Mouse (Mus musculus): ENCODE results near the gene Gm10273. TPM values are rescaled to one million over a fixed set of nuclear protein-coding genes. Genes with fewer than 3 reads are reported as not detected.
A peak's percentile ranks its signal among the peaks of the same experiment; 100 is the strongest.
"Not testable (repeated sequence)": the region's sequence is repeated elsewhere in the genome, so short reads cannot be mapped to it uniquely, and the experiment has no call there.

Gm10273 gene
- polyA plus RNA-seq, 1 experiment from 2014 or later, result 3.4 TPM

- Histone ChIP-seq H3K4me1 (ENCODE audit: control insufficient read depth, insufficient read depth, low read length) (no peaks in the 10 kb centered on the region), H3K36me3 (ENCODE audit: control insufficient read depth, insufficient read depth, low read length) (no peaks in the 10 kb centered on the region), H3K27ac (ENCODE audit: low read depth, low read length) (no peak overlapping the region), H3K27me3 (ENCODE audit: control insufficient read depth, insufficient read depth, low read length) (no peaks in the 10 kb centered on the region), H3K9ac (ENCODE audit: low read depth, low read length) (no peak overlapping the region), H3K4me2 (replicated peaks; ENCODE audit: low read depth, low read length) (no peak overlapping the region), H3K9me3 (ENCODE audit: control insufficient read depth, low read length) (no peaks in the 10 kb centered on the region), H3K4me3 (ENCODE audit: low read length) (no peak overlapping the region)
- no peak for ATAC-seq (ENCODE audit: low FRiP score, low TSS enrichment)
- WGBS, result 79% methylated on average over 2 of the region's 2 CpGs
These were observed 15.0 kb upstream of the Gm10273 start for GRCm38 (mm10) chr10:59380411-59380821.

GRCm38 (mm10) chr10:59381563-59381962 is 13.9 kb upstream of the Gm10273 start:
- H3K9me3 ChIP-seq (ENCODE audit: control insufficient read depth, low read length); H3K27ac ChIP-seq (ENCODE audit: low read depth, low read length); H3K9ac ChIP-seq (ENCODE audit: low read depth, low read length); ATAC-seq (ENCODE audit: low FRiP score, low TSS enrichment); H3K36me3 ChIP-seq (ENCODE audit: control insufficient read depth, insufficient read depth, low read length); H3K27me3 ChIP-seq (ENCODE audit: control insufficient read depth, insufficient read depth, low read length); H3K4me2 ChIP-seq (replicated peaks; ENCODE audit: low read depth, low read length); H3K4me3 ChIP-seq (ENCODE audit: low read length); H3K4me1 ChIP-seq (ENCODE audit: control insufficient read depth, insufficient read depth, low read length): not testable (repeated sequence)
- 98% methylated on average over 5 of the region's 10 CpGs for WGBS

DNA sequence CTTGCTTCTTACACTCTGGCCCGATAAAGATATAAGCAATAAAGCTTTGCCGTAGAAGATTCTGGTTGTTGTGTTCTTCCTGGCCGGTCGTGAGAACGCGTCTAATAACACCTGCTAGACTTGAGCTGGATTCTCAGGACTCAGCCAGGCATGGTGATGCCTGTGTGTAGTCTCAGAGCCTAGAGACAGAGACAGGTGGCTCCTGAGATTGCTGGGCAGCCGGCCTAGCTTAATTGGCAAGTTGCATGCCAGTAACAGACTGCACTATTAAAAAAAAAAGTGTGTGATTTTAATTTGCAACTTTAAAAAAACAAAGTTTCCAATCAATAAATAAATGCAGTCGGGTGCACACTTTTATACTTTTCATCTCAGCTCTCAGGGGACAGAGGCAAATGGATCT is 8.5 kb upstream of the Gm10273 start:
- WGBS, result 81% methylated on average over 7 of the region's 8 CpGs

GRCm38 (mm10) chr10:59389652-59390051 is 5.8 kb upstream of the Gm10273 start:
- Histone ChIP-seq H3K4me3 (ENCODE audit: low read length) (no peak overlapping the region), H3K36me3 (ENCODE audit: control insufficient read depth, insufficient read depth, low read length) (no peaks in the 10 kb centered on the region), H3K9me3 (ENCODE audit: control insufficient read depth, low read length) (peaks cover 9% of the 10 kb centered on the region), H3K4me2 (replicated peaks; ENCODE audit: low read depth, low read length) (no peak overlapping the region), H3K9ac (ENCODE audit: low read depth, low read length) (no peak overlapping the region), H3K4me1 (ENCODE audit: control insufficient read depth, insufficient read depth, low read length) (no peaks in the 10 kb centered on the region), H3K27me3 (ENCODE audit: control insufficient read depth, insufficient read depth, low read length) (no peaks in the 10 kb centered on the region), H3K27ac (ENCODE audit: low read depth, low read length) (no peak overlapping the region)
- WGBS, result 98% methylated on average over 3 of the region's 3 CpGs
- no peak for ATAC-seq (ENCODE audit: low FRiP score, low TSS enrichment)

More for the DNA sequence above, 8.5 kb upstream of the Gm10273 start:
- no peak overlapping the region for H3K4me2 ChIP-seq (replicated peaks; ENCODE audit: low read depth, low read length)
- no peak overlapping the region for H3K27ac ChIP-seq (ENCODE audit: low read depth, low read length)
- no peak overlapping the region for H3K4me3 ChIP-seq (ENCODE audit: low read length)
- no peak overlapping the region for H3K9ac ChIP-seq (ENCODE audit: low read depth, low read length)
- no peaks in the 10 kb centered on the region for H3K36me3 ChIP-seq (ENCODE audit: control insufficient read depth, insufficient read depth, low read length)
- H3K4me1 ChIP-seq (ENCODE audit: control insufficient read depth, insufficient read depth, low read length), result no peaks in the 10 kb centered on the region
- H3K27me3 ChIP-seq (ENCODE audit: control insufficient read depth, insufficient read depth, low read length), result no peaks in the 10 kb centered on the region
- H3K9me3 ChIP-seq (ENCODE audit: control insufficient read depth, low read length), result peaks cover 9% of the 10 kb centered on the region
- ATAC-seq (ENCODE audit: low FRiP score, low TSS enrichment), result no peak

DNA sequence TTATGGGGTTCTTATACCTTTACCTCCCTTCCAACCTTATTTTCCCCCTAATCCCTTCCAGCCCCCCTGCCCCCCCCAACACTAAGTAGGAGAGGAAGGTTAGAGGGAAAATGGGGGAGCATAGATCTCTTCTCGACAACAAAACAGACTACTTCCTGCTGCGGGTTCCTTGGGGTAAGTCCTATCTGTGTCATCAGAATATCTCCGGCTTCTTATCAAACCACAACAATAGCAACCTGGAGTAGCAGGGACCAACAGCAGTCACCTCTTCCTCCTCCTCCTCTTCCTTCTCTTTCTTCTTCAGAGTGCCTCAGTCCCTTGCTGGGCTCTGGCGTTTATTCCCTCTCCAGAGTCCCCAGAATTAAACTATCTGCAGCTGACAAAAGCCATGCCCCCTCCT is 3.5 kb upstream of the Gm10273 start:
- WGBS, result 54% methylated on average over 4 of the region's 4 CpGs
- no peak for ATAC-seq (ENCODE audit: low FRiP score, low TSS enrichment)
- H3K27ac ChIP-seq (ENCODE audit: low read depth, low read length), result no peak overlapping the region
- no peaks in the 10 kb centered on the region for H3K4me1 ChIP-seq (ENCODE audit: control insufficient read depth, insufficient read depth, low read length)
- H3K4me2 ChIP-seq (replicated peaks; ENCODE audit: low read depth, low read length), result no peak overlapping the region
- H3K9ac ChIP-seq (ENCODE audit: low read depth, low read length), result no peak overlapping the region
- H3K9me3 ChIP-seq (ENCODE audit: control insufficient read depth, low read length), result peaks cover 9% of the 10 kb centered on the region
- H3K27me3 ChIP-seq (ENCODE audit: control insufficient read depth, insufficient read depth, low read length), result no peaks in the 10 kb centered on the region
- no peak overlapping the region for H3K4me3 ChIP-seq (ENCODE audit: low read length)
- H3K36me3 ChIP-seq (ENCODE audit: control insufficient read depth, insufficient read depth, low read length), result no peaks in the 10 kb centered on the region

GRCm38 (mm10) chr10:59402899-59403792 is 7.7 kb downstream of the Gm10273 start, which contains the start of gene Pla2g12b:
TSS of gene Pla2g12b (plus strand) at chr10:59403660.
- 71% methylated on average over 21 of the region's 21 CpGs for WGBS
- Histone ChIP-seq H3K9ac (ENCODE audit: low read depth, low read length) (no peak within 1 kb of the TSS), H3K27me3 (ENCODE audit: control insufficient read depth, insufficient read depth, low read length) (no peaks in the 10 kb centered on the region), H3K4me1 (ENCODE audit: control insufficient read depth, insufficient read depth, low read length) (no peaks in the 10 kb centered on the region), H3K4me2 (replicated peaks; ENCODE audit: low read depth, low read length) (no peak within 1 kb of the TSS), H3K36me3 (ENCODE audit: control insufficient read depth, insufficient read depth, low read length) (no peaks in the 10 kb centered on the region), H3K4me3 (ENCODE audit: low read length) (no peak within 1 kb of the TSS), H3K27ac (ENCODE audit: low read depth, low read length) (no peak within 1 kb of the TSS), H3K9me3 (ENCODE audit: control insufficient read depth, low read length) (no peaks in the 10 kb centered on the region)
- peak; percentile 47; the same call in 1 of the 2 replicates for ATAC-seq (ENCODE audit: low FRiP score, low TSS enrichment)

DNA sequence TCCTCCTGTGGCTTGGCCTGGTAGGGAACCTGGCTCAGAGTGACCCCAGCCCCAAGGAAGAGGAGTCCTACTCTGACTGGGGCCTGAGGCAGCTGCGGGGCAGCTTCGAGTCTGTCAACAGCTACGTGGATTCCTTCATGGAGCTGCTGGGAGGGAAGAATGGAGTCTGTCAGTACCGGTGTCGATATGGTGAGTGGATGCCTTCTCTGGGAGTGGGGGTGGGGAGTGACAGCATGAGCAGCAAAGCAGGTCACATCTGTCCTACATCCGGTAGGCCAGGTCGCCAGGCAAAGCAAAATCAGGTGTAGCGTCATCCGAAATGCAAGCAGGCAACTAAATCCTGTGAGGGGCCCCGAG is 8.3 kb downstream of the Gm10273 start:
- no peaks in the 10 kb centered on the region for H3K36me3 ChIP-seq (ENCODE audit: control insufficient read depth, insufficient read depth, low read length)
- H3K9ac ChIP-seq (ENCODE audit: low read depth, low read length), result no peak overlapping the region
- no peak overlapping the region for H3K27ac ChIP-seq (ENCODE audit: low read depth, low read length)
- 0 out of 2 replicates have a peak, but pooled peaks cover 2% of the 10 kb centered on the region for H3K4me1 ChIP-seq (ENCODE audit: control insufficient read depth, insufficient read depth, low read length)
- no peak overlapping the region for H3K4me3 ChIP-seq (ENCODE audit: low read length)
- H3K4me2 ChIP-seq (replicated peaks; ENCODE audit: low read depth, low read length), result no peak overlapping the region
- H3K27me3 ChIP-seq (ENCODE audit: control insufficient read depth, insufficient read depth, low read length), result no peaks in the 10 kb centered on the region
- WGBS, result 81% methylated on average over 10 of the region's 10 CpGs
- H3K9me3 ChIP-seq (ENCODE audit: control insufficient read depth, low read length), result no peaks in the 10 kb centered on the region
- ATAC-seq (ENCODE audit: low FRiP score, low TSS enrichment), result no peak

- no peak overlapping the region for H3K27ac ChIP-seq (ENCODE audit: low read depth, low read length)
- no peak overlapping the region for H3K4me2 ChIP-seq (replicated peaks; ENCODE audit: low read depth, low read length)
- peak; percentile 68; the same call in 1 of the 2 replicates for ATAC-seq (ENCODE audit: low FRiP score, low TSS enrichment)
These were observed 13.1 kb downstream of the Gm10273 start for GRCm38 (mm10) chr10:59408499-59408898.

GRCm38 (mm10) chr10:59410264-59410663 is 14.8 kb downstream of the Gm10273 start:
- H3K9ac ChIP-seq (ENCODE audit: low read depth, low read length), result no peak overlapping the region
- ATAC-seq (ENCODE audit: low FRiP score, low TSS enrichment), result no peak
- H3K4me3 ChIP-seq (ENCODE audit: low read length), result no peak overlapping the region
- H3K9me3 ChIP-seq (ENCODE audit: control insufficient read depth, low read length), result no peaks in the 10 kb centered on the region
- 0 out of 2 replicates have a peak, but pooled peaks cover 4% of the 10 kb centered on the region for H3K4me1 ChIP-seq (ENCODE audit: control insufficient read depth, insufficient read depth, low read length)
- H3K27me3 ChIP-seq (ENCODE audit: control insufficient read depth, insufficient read depth, low read length), result no peaks in the 10 kb centered on the region
- no peak overlapping the region for H3K27ac ChIP-seq (ENCODE audit: low read depth, low read length)
- H3K36me3 ChIP-seq (ENCODE audit: control insufficient read depth, insufficient read depth, low read length), result no peaks in the 10 kb centered on the region
- 61% methylated on average over 12 of the region's 12 CpGs for WGBS
- H3K4me2 ChIP-seq (replicated peaks; ENCODE audit: low read depth, low read length), result no peak overlapping the region

More at GRCm38 (mm10) chr10:59408499-59408898, 13.1 kb downstream of the Gm10273 start:
- Histone ChIP-seq H3K9ac (ENCODE audit: low read depth, low read length) (no peak overlapping the region), H3K27me3 (ENCODE audit: control insufficient read depth, insufficient read depth, low read length) (no peaks in the 10 kb centered on the region), H3K9me3 (ENCODE audit: control insufficient read depth, low read length) (no peaks in the 10 kb centered on the region), H3K4me1 (ENCODE audit: control insufficient read depth, insufficient read depth, low read length) (0 out of 2 replicates have a peak, but pooled peaks cover 4% of the 10 kb centered on the region), H3K4me3 (ENCODE audit: low read length) (no peak overlapping the region), H3K36me3 (ENCODE audit: control insufficient read depth, insufficient read depth, low read length) (no peaks in the 10 kb centered on the region)
- 12% methylated on average over 6 of the region's 6 CpGs for WGBS
